8 mouse cellular contexts compared by ENCODE assay signal in genomic region chr15:27702031-27702971, GRCm38 (mm10). TPM values are rescaled to one million over a fixed set of nuclear protein-coding genes. Genes with fewer than 3 reads are reported as not detected.
DNase-seq lines count a peak whose midpoint lies in the region; ATAC-seq and TF ChIP-seq lines count a peak whose summit lies in the region.

No protein-coding gene starts in this region.

- no peak for ATAC-seq in heart, embryonic 13.5 days (ENCODE audit: extremely low read depth, insufficient number of reproducible peaks, low FRiP score, low TSS enrichment)
- peak; percentile 40; the same call in 1 of the 2 replicates for ATAC-seq in forebrain, postnatal 0 days

- H3K4me3 ChIP-seq in heart, embryonic 13.5 days = no peak overlapping the region
- no peak overlapping the region for H3K4me3 ChIP-seq in forebrain, postnatal 0 days (ENCODE audit: low read depth, low read length)

- DNase-seq in heart, postnatal 25 days (ENCODE audit: low spot score) = no peak
- DNase-seq in CD8-positive naive resting alpha-beta T cell, adult 2 months (ENCODE audit: low read depth in 2 of 2, low spot score in 2 of 2) = peak; percentile 23 to 36
- no peak for DNase-seq in forebrain, postnatal 0 days
- peak; percentile 13 for DNase-seq in left cerebral cortex, postnatal 4 days
- DNase-seq in naive thymus-derived CD4-positive, alpha-beta T cell, adult 2 months (ENCODE audit: low read depth) = peak; percentile 66
- no peak for DNase-seq in c-Kit-positive CD71-positive TER-119-positive erythroid progenitor cells, embryonic 14.5 days (ENCODE audit: low spot score)
- no peak for DNase-seq in adrenal gland, postnatal 25 days

- no peaks in the 10 kb centered on the region for H3K36me3 ChIP-seq in heart, embryonic 13.5 days
- no peaks in the 10 kb centered on the region for H3K36me3 ChIP-seq in forebrain, postnatal 0 days (ENCODE audit: insufficient read depth)

- H3K9ac ChIP-seq in heart, embryonic 13.5 days = no peak overlapping the region
- no peak overlapping the region for H3K9ac ChIP-seq in forebrain, postnatal 0 days

- H3K27ac ChIP-seq in heart, embryonic 13.5 days (replicated peaks) = peak overlapping the region; percentile 50
- H3K27ac ChIP-seq in forebrain, postnatal 0 days (ENCODE audit: low read depth, low read length) = no peak overlapping the region

- intact Hi-C loops in heart, postnatal 25 days (cut with DNase I) = no loop called here
- intact Hi-C loops in left cerebral cortex, postnatal 4 days (cut with DNase I) = no loop called here

- H3K4me2 ChIP-seq in heart, embryonic 13.5 days = no peak overlapping the region
- H3K4me2 ChIP-seq in forebrain, postnatal 0 days (ENCODE audit: low read depth) = no peak overlapping the region

- no peak for TF ChIP-seq CTCF in forebrain, postnatal 0 days (IDR thresholded peaks at IDR 0.05; ENCODE audit: low read depth)

- WGBS in heart, embryonic 13.5 days = 28% methylated on average over 11 of the region's 11 CpGs
- WGBS in forebrain, postnatal 0 days = 29% methylated on average over 11 of the region's 11 CpGs

- H3K4me1 ChIP-seq in heart, embryonic 13.5 days = peaks cover 14% of the 10 kb centered on the region
- no peaks in the 10 kb centered on the region; the same call in 1 of the 2 replicates for H3K4me1 ChIP-seq in forebrain, postnatal 0 days (ENCODE audit: insufficient read depth)

- H3K27me3 ChIP-seq in heart, embryonic 13.5 days (replicated peaks) = peaks cover 13% of the 10 kb centered on the region; the same call in 1 of the 2 replicates
- H3K27me3 ChIP-seq in forebrain, postnatal 0 days (ENCODE audit: insufficient read depth, low read length) = no peaks in the 10 kb centered on the region

- H3K9me3 ChIP-seq in heart, embryonic 13.5 days = no peaks in the 10 kb centered on the region; the same call in 1 of the 2 replicates
- no peaks in the 10 kb centered on the region for H3K9me3 ChIP-seq in forebrain, postnatal 0 days (ENCODE audit: low read length)

RNA-seq across cellular contexts. Expression of gene Otulinl, which starts 20.9 kb away (rescaled TPM):
- 4.1 and 4.5 TPM in 2 replicates for polyA plus RNA-seq in heart, embryonic 13.5 days (2015; fragmentation: Nextera tagmentation; extraction: Ambion mirVana)
- total RNA-seq in heart, postnatal 25 days (2021) = 1 to 10 TPM; 2.7 to 3.6 TPM
- 7.3 and 7.5 TPM in 2 replicates for total RNA-seq in forebrain, postnatal 0 days (2014; rRNA removed)
- polyA plus RNA-seq in forebrain, postnatal 0 days (2015; fragmentation: Nextera tagmentation; extraction: Ambion mirVana) = 13.3 and 17.0 TPM in 2 replicates
- total RNA-seq in left cerebral cortex, postnatal 4 days (2021) = 10 to 100 TPM; 13.3 to 16.0 TPM
- total RNA-seq in adrenal gland, postnatal 25 days (2021) = 3.6 and 4.3 TPM in 2 replicates

Comparison
In these comparisons a context has a peak if more than half of its experiments do, and no peak if none do; other contexts are left out.
1. DNase-seq: peak in CD8-positive naive resting alpha-beta T cell, adult 2 months (2 of 2), left cerebral cortex, postnatal 4 days (single experiment) and naive thymus-derived CD4-positive, alpha-beta T cell, adult 2 months (single experiment); none in heart, postnatal 25 days (single experiment), forebrain, postnatal 0 days (single experiment), c-Kit-positive CD71-positive TER-119-positive erythroid progenitor cells, embryonic 14.5 days (single experiment) and adrenal gland, postnatal 25 days (single experiment).